Mouse (Mus musculus) mesoderm, embryonic 11.5 days (tissue): ENCODE data around the gene Baiap2.

Experiments used
- DNase-seq: peaks from one replicate; pipeline ENCODE4 v3.0.0-alpha.2; 2012; ENCODE audit warnings: low read depth, low spot score

The Baiap2 gene

GRCm38 (mm10) chr11:119942727-119943427 is at the start of gene Baiap2:
TSS of gene Baiap2 (plus strand) at chr11:119942763.
- DNase-seq: peak; percentile 98

GRCm38 (mm10) chr11:119893667-119894236 is 48.8 kb upstream of the Baiap2 start:
- DNase-seq: no peak

DNA sequence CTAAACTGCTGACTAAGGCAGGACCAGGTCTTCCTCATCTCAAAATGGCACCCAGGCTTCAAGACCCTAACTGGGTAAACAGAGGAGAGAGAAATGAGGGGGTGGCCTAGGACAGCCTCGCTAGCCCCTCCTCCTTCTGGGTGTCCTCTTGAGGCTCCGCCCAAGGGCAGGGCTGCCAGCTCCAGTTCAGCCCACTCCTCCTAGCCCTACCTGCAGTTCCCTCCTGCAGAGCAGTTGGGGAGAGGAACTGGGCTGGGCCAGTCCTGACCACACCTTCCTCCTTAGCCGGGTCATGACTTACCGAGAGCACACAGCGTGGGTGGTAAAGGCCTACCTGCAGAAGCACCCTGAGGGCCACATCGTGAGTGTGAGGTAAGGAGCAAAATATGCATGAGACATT is 47.9 kb upstream of the Baiap2 start:
- DNase-seq: no peak

DNA sequence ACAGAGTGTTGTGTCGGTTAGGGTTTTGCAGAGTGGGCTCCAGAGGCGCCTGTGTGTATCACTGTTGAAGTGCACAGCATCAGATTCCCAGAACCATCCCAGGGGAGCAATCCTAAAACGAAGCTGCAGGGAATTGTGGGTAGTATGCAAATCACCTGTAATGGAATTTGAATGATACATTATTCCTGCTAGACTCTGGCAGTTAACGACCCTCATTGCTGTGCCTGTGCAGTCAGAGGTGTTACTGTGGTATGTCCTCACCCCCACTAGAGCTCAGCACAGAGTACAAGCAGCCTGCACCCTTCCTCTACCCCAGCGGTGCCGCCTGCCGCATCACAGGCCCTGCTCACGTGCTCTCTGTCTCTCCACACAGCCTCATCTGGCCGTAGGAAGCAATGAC is 45.5 kb upstream of the Baiap2 start:
- DNase-seq: peak; percentile 23

DNA sequence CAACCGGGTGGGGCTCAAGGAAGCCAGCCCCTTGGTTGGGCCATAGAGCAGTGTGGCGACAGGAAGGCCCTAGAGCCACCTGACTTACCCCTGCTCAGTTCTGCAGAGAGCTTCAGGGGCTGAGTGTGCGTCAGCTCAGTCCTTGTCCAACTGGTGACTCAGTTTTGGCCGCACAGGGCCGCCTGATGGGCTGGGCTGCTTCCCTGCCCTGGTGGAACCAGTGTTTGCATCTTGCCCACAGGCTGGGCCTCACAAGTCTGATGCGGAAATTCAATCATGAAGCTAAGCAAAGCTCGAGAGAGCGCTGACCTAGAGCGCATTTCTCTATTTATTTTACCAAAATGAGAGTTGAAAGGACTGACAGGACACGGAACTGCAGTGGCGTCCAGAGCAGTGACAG is 43.6 kb upstream of the Baiap2 start:
- DNase-seq: no peak

DNA sequence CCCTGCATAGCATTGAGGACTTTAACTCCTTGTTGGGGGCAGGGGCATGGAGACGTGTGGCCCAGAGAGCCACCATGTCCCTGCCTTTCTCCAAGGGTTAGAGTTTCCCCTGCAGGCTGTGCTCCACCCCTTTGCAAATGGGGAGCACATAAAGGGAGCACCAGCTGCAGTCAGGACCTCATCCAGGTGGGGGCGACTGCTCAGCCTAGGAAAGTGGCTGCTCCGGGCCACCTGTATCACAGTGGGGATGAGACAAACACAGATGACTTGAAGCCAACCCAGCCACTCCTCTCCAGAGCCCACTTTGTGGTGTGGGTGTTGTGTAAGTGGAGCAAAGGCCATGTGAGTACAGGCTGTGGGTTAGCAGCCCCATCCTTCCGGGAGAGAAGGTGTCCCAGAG is 41.4 kb upstream of the Baiap2 start:
- DNase-seq: no peak

DNA sequence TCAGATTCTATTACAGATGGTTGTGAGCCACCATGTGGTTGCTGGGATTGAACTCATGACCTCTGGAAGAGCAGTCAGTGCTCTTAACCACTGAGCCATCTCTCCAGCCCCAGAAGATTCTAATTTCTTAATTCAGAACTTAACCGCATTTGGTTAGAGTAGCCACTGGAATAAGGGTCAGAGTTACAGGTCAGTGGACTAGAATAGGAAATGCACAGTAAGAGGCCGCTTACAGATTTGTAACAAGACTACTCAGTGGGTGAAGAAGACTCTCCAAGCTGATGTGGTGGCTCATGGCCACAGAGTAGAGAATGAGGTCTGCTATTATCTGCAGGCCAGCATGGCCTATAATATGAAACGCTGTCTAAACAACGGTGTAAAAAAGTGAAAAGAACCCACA is 39.7 kb upstream of the Baiap2 start:
- no peak for DNase-seq

DNA sequence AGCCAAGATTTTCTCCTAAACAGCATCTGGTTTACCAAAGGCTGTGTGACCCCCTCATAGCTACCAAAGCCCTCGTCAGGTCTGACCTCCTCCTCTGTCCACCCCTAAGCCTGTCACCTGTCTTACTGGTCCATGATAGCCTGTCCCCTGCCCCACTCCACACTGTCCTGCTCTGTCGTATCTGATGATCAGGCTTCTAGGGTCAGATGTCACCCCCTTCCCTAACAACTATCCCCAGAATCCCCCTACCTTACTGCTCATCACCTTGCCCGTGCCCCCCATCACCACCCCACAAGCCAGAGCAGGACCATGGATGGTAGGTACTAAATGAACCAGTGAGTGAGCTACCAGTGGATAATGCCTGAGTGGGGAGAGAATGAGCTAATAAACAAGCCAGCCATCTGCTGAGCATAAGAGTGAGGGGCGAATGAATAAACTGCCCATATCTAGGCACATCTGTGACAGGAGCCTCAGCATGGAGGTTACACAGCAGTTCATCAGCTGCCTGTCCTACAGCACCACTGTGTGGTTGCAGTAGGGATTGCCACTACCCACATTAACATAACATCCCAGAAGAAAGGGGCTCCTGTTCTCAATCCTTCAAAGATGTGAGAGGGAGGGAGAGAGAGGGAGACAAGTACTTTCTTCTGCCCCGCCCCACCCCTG is 37.8 kb upstream of the Baiap2 start:
- DNase-seq: peak; percentile 88

GRCm38 (mm10) chr11:119905794-119906193 is 36.8 kb upstream of the Baiap2 start:
- no peak for DNase-seq

- DNase-seq: no peak
Measured at GRCm38 (mm10) chr11:119907006-119907650, 35.4 kb upstream of the Baiap2 start.

DNA sequence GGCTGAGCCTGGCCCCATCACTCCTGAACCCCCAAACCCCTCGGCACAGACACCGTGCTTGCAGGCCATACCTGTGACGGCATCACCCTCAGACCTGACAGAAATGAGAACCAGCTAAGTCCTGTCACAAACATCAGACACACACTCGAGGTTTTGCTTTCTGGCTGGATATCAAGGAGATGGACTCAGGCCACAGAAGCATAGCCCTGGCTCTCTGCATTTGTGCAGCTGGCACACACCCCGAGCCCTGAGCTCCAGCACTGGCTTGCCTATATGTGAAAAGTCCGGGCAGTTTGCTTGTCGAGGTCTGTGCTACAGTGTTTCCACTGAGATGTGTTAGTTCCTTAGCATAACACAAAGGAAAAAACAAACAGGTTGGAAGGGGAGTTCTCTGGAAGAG is 34.9 kb upstream of the Baiap2 start:
- DNase-seq: no peak

DNA sequence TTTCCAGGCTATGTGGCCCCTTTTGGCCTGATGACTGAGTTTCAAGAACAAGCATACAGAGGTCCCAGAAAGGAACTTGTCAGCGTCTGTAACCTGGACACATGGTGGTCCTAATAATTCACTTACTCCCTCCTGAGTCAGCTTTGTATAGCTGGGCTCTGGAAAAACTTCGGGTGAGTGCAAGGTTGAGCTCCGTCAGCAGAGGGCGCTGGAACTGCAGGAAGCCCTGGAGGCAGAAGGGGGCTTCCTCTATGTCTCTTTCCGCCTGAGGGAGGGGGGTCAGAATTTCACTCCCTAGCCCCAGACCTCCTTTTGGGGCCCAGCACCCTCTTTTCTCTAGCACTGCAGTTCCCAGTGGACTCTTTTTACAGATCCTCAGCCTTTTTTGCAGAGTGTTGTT is 33.1 kb upstream of the Baiap2 start:
- peak; percentile 82 for DNase-seq

GRCm38 (mm10) chr11:119912845-119913244 is 29.7 kb upstream of the Baiap2 start:
- DNase-seq: no peak

DNA sequence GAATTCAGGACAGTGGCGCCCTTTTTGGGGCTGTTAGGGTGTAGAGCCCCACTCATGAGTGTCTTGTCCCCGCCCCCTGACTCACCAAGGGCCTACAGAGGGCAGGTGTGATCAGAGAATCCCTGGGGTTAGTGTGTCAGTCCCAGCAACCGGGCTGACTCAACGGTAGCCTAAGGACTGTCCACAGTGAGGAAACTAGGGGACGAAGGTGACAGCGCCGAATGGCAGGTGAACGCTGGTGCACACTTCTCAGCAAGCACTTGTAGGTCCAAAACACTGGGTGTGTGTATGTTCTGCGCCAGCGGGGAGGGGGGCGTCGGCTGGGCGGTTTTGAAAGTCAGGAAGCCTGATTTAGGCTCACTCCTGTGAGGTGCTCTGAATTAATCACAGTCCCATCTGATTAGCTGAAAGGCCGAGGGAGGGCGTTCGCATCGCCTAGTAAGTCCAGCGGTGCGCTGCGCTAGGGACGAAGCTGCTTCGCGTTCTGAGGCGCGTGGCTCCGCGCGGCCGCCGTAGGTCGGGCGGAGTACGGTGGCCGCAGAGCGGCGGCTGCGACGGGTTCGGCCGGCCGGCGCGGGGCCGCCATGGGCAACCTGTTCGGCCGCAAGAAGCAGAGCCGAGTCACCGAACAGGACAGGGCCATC is 29.1 kb upstream of the Baiap2 start, which contains the start of gene Chmp6:
Chmp6 (plus strand) TSS at position 151 of the 644 bp plus-strand sequence.
- peak; percentile 88 for DNase-seq

DNA sequence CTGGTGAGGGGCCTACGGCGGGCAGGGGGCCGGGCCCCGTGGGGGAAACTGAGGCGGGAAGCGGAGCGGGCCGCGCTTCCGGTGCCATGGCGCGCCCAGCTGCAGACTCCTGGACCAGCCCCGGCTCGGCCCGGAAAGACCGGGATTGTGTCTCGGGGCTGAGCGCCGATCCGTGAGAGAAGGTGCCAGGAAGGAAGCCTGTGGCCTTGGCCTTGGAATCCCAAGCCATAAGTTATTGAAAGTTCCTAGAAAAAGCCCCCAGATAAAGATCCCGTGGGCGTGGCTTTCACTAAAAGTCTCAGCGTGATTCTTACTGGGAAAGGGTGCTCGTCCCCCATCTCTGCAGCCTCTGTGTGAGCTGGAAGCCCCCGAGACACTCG is 28.6 kb upstream of the Baiap2 start:
- DNase-seq: no peak

DNA sequence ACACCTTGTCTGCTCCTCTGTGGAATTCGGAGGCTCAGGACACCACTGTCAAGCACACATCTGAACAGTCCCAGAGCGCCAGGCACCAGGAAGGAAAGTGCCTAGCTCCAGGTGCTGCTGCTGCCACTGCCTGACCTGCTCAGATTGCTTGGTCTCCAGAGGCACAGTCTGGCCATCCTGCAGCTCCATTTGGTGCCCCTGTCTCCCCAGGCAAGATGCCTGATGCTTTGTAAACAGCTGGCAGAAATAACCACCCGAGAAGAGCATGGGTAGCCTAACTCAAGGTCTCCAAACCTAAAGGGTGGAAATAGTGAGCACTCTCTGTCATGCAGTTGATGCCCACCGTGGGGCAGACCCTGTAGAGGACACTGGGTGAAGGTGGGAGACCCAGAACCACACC is 28.2 kb upstream of the Baiap2 start:
- no peak for DNase-seq

DNA sequence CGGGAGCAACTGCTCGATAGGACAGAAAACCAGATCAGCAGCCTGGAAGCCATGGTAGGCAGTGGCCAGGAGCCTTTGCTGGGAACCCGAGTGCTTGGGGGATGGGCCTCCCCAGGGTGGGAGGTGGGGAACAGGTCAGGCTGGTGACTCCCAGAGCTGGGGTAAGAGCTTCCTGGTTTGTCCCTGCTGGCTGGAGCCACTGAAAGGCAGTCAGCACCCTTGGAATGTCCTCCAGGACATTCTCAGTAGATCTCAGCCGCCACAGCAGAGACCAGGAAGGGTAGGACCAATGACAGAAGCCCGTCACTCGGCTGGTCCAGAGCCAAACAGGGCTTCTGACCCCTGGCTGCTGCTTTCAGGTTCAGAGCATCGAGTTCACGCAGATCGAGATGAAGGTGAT is 26.9 kb upstream of the Baiap2 start:
- DNase-seq: no peak

GRCm38 (mm10) chr11:119916102-119916790 is 26.3 kb upstream of the Baiap2 start:
- no peak for DNase-seq

GRCm38 (mm10) chr11:119916834-119917469 is 25.6 kb upstream of the Baiap2 start:
- no peak for DNase-seq

DNA sequence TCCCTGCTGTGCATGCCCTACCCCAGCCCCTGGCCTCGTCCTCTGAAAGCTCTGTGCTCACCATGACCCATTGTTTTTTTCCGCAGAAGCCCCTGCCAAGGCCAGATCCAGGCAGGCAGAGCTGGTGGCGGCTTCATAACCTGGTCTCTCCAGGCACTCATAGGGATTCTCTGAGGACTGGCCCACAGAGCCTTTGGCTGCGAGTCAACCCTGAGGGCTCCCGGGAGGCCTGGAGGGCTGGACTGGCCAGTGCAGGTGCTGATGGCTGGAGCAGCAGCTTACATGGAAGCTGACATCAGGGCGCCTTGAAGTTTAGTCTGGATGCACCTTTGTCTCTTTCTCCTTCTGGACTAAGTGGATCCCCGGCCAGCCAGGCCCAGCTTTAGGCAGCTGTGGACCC is 24.0 kb upstream of the Baiap2 start:
- DNase-seq: no peak

- DNase-seq: no peak
Measured at GRCm38 (mm10) chr11:119919432-119919831, 23.1 kb upstream of the Baiap2 start.
